Mouse (Mus musculus) bone marrow macrophage, adult 2 months (primary cell): ENCODE measurements around the gene Six2.

Experiments
- CTCF ChIP-seq: IDR thresholded peaks from 2 replicates; pipeline ENCODE4 v1.5.1; 2012; ENCODE audit warnings: low read depth, mild to moderate bottlenecking, low read length, moderate library complexity
- POLR2A ChIP-seq: IDR thresholded peaks from 2 replicates; pipeline ENCODE4 v1.6.1; 2012; ENCODE audit warnings: mild to moderate bottlenecking, low read depth, low read length, borderline replicate concordance

- TF ChIP-seq CTCF (no peak), POLR2A (no peak)
Measured at GRCm38 (mm10) chr17:85688911-85689806, 1.1 kb upstream of the Six2 start.
